Mouse (Mus musculus) urinary bladder, adult 18-20 months (tissue): ENCODE data around the gene Bcl3.
A peak's percentile ranks its signal among the peaks of the same experiment; 100 is the strongest.

Experiments
- DNase-seq, 2 experiments: peaks; one replicate each; pipeline ENCODE4 v3.0.0; 2022; ENCODE audit warnings: low spot score in 2 of 2, mixed read lengths in 2 of 2

Bcl3 gene

GRCm38 (mm10) chr7:19769434-19770374 lies 52.9 kb downstream of the Bcl3 start:
- no peak for DNase-seq

- peak in 1 of 2 experiments; percentile 51 for DNase-seq
Observed at GRCm38 (mm10) chr7:19769001-19769400, 53.6 kb downstream of the Bcl3 start.

- DNase-seq, result no peak
Observed at GRCm38 (mm10) chr7:19768251-19768650, 54.3 kb downstream of the Bcl3 start.

GRCm38 (mm10) chr7:19764581-19764980 lies 58.0 kb downstream of the Bcl3 start:
- DNase-seq, result no peak

- DNase-seq, result no peak
Observed at GRCm38 (mm10) chr7:19763829-19764477, 58.6 kb downstream of the Bcl3 start.

GRCm38 (mm10) chr7:19762283-19762682 lies 60.3 kb downstream of the Bcl3 start:
- DNase-seq, result no peak

- no peak for DNase-seq
Observed at GRCm38 (mm10) chr7:19760021-19760420, 62.5 kb downstream of the Bcl3 start.

- DNase-seq, result no peak
Observed at GRCm38 (mm10) chr7:19758623-19759022, 63.9 kb downstream of the Bcl3 start.
